Mouse (Mus musculus): ENCODE data around the gene Tufm. TPM values are rescaled to one million over a fixed set of nuclear protein-coding genes. Genes with fewer than 3 reads are reported as not detected.

Tufm gene
- polyA plus RNA-seq, 1 experiment from 2014 or later, result 146 TPM

GRCm38 (mm10) chr7:126471361-126471760 lies 15.8 kb upstream of the Tufm start:
- Histone ChIP-seq H3K27ac (ENCODE audit: low read depth, low read length) (no peak overlapping the region), H3K4me3 (ENCODE audit: low read depth, low read length) (no peak overlapping the region), H3K9ac (ENCODE audit: low read length) (no peak overlapping the region), H3K27me3 (ENCODE audit: control insufficient read depth, insufficient read depth, low read length) (no peaks in the 10 kb centered on the region), H3K4me1 (ENCODE audit: control insufficient read depth, insufficient read depth, low read length) (peaks cover 13% of the 10 kb centered on the region), H3K9me3 (ENCODE audit: control insufficient read depth, low read length) (no peaks in the 10 kb centered on the region), H3K36me3 (ENCODE audit: control insufficient read depth, insufficient read depth, low read length) (peaks cover 19% of the 10 kb centered on the region; the same call in 1 of the 2 replicates), H3K4me2 (no peak overlapping the region)
- no peak for DNase-seq (ENCODE audit: low spot score, missing footprints)
- 96% methylated on average over 5 of the region's 5 CpGs for WGBS
- ATAC-seq (ENCODE audit: low FRiP score), result no peak

- Histone ChIP-seq H3K4me2 (no peak overlapping the region), H3K27ac (ENCODE audit: low read depth, low read length) (no peak overlapping the region), H3K36me3 (ENCODE audit: control insufficient read depth, insufficient read depth, low read length) (peaks cover 17% of the 10 kb centered on the region; the same call in 1 of the 2 replicates), H3K4me3 (ENCODE audit: low read depth, low read length) (no peak overlapping the region), H3K27me3 (ENCODE audit: control insufficient read depth, insufficient read depth, low read length) (no peaks in the 10 kb centered on the region), H3K4me1 (ENCODE audit: control insufficient read depth, insufficient read depth, low read length) (peaks cover 13% of the 10 kb centered on the region), H3K9ac (ENCODE audit: low read length) (no peak overlapping the region), H3K9me3 (ENCODE audit: control insufficient read depth, low read length) (no peaks in the 10 kb centered on the region)
- 80% methylated on average over 4 of the region's 4 CpGs for WGBS
- no peak for ATAC-seq (ENCODE audit: low FRiP score)
- DNase-seq (ENCODE audit: low spot score, missing footprints), result no peak
These were observed 15.3 kb upstream of the Tufm start for GRCm38 (mm10) chr7:126471853-126472252.

- DNase-seq (ENCODE audit: low spot score, missing footprints) (no peak), ATAC-seq (ENCODE audit: low FRiP score) (no peak)
- H3K27me3 ChIP-seq (ENCODE audit: control insufficient read depth, insufficient read depth, low read length), result no peaks in the 10 kb centered on the region
- H3K4me3 ChIP-seq (ENCODE audit: low read depth, low read length), result no peak overlapping the region
- H3K4me1 ChIP-seq (ENCODE audit: control insufficient read depth, insufficient read depth, low read length), result peaks cover 13% of the 10 kb centered on the region
- no peaks in the 10 kb centered on the region for H3K9me3 ChIP-seq (ENCODE audit: control insufficient read depth, low read length)
- H3K4me2 ChIP-seq, result no peak overlapping the region
- no peak overlapping the region for H3K27ac ChIP-seq (ENCODE audit: low read depth, low read length)
- 91% methylated on average over 13 of the region's 13 CpGs for WGBS
- no peak overlapping the region for H3K9ac ChIP-seq (ENCODE audit: low read length)
- peaks cover 13% of the 10 kb centered on the region; the same call in 1 of the 2 replicates for H3K36me3 ChIP-seq (ENCODE audit: control insufficient read depth, insufficient read depth, low read length)
These were observed 14.9 kb upstream of the Tufm start for GRCm38 (mm10) chr7:126472306-126472705.

- no peaks in the 10 kb centered on the region for H3K27me3 ChIP-seq (ENCODE audit: control insufficient read depth, insufficient read depth, low read length)
- H3K9me3 ChIP-seq (ENCODE audit: control insufficient read depth, low read length), result no peaks in the 10 kb centered on the region
- 92% methylated on average over 16 of the region's 16 CpGs for WGBS
- H3K36me3 ChIP-seq (ENCODE audit: control insufficient read depth, insufficient read depth, low read length), result peaks cover 13% of the 10 kb centered on the region; the same call in 1 of the 2 replicates
- no peak for DNase-seq (ENCODE audit: low spot score, missing footprints)
- no peak overlapping the region for H3K27ac ChIP-seq (ENCODE audit: low read depth, low read length)
- peaks cover 13% of the 10 kb centered on the region for H3K4me1 ChIP-seq (ENCODE audit: control insufficient read depth, insufficient read depth, low read length)
- H3K9ac ChIP-seq (ENCODE audit: low read length), result no peak overlapping the region
- H3K4me3 ChIP-seq (ENCODE audit: low read depth, low read length), result no peak overlapping the region
- ATAC-seq (ENCODE audit: low FRiP score), result no peak
- H3K4me2 ChIP-seq, result no peak overlapping the region
These were observed 14.4 kb upstream of the Tufm start for GRCm38 (mm10) chr7:126472713-126473112.

- Histone ChIP-seq H3K4me1 (ENCODE audit: control insufficient read depth, insufficient read depth, low read length) (peaks cover 13% of the 10 kb centered on the region), H3K9ac (ENCODE audit: low read length) (peak overlapping the region; percentile 96), H3K4me3 (ENCODE audit: low read depth, low read length) (peak overlapping the region; percentile 92), H3K36me3 (ENCODE audit: control insufficient read depth, insufficient read depth, low read length) (peaks cover 13% of the 10 kb centered on the region; the same call in 1 of the 2 replicates), H3K27me3 (ENCODE audit: control insufficient read depth, insufficient read depth, low read length) (no peaks in the 10 kb centered on the region), H3K27ac (ENCODE audit: low read depth, low read length) (no peak overlapping the region), H3K9me3 (ENCODE audit: control insufficient read depth, low read length) (no peaks in the 10 kb centered on the region), H3K4me2 (peak overlapping the region; percentile 90)
- DNase-seq (ENCODE audit: low spot score, missing footprints), result no peak
- ATAC-seq (ENCODE audit: low FRiP score), result no peak
- 91% methylated on average over 9 of the region's 9 CpGs for WGBS
These were observed 13.6 kb upstream of the Tufm start for GRCm38 (mm10) chr7:126473470-126474086.

GRCm38 (mm10) chr7:126474486-126474955 lies 12.6 kb upstream of the Tufm start:
- ATAC-seq (ENCODE audit: low FRiP score) (peak; percentile 71), DNase-seq (ENCODE audit: low spot score, missing footprints) (no peak)
- Histone ChIP-seq H3K4me2 (peak overlapping the region; percentile 90), H3K4me3 (ENCODE audit: low read depth, low read length) (peak overlapping the region; percentile 92), H3K4me1 (ENCODE audit: control insufficient read depth, insufficient read depth, low read length) (peaks cover 13% of the 10 kb centered on the region), H3K9ac (ENCODE audit: low read length) (peak overlapping the region; percentile 96), H3K27me3 (ENCODE audit: control insufficient read depth, insufficient read depth, low read length) (no peaks in the 10 kb centered on the region), H3K9me3 (ENCODE audit: control insufficient read depth, low read length) (no peaks in the 10 kb centered on the region), H3K36me3 (ENCODE audit: control insufficient read depth, insufficient read depth, low read length) (peaks cover 7% of the 10 kb centered on the region; the same call in 1 of the 2 replicates), H3K27ac (ENCODE audit: low read depth, low read length) (peak overlapping the region; percentile 90; the same call in 1 of the 2 replicates)
- WGBS, result 2% methylated on average over 26 of the region's 27 CpGs

GRCm38 (mm10) chr7:126474993-126475581 lies 12.1 kb upstream of the Tufm start, which contains the start of gene Sh2b1:
TSS of gene Sh2b1 (minus strand) at chr7:126475424.
- peaks cover 13% of the 10 kb centered on the region for H3K4me1 ChIP-seq (ENCODE audit: control insufficient read depth, insufficient read depth, low read length)
- H3K9me3 ChIP-seq (ENCODE audit: control insufficient read depth, low read length), result no peaks in the 10 kb centered on the region
- WGBS, result under 1% methylated on average over 53 of the region's 53 CpGs
- H3K27me3 ChIP-seq (ENCODE audit: control insufficient read depth, insufficient read depth, low read length), result no peaks in the 10 kb centered on the region
- H3K27ac ChIP-seq (ENCODE audit: low read depth, low read length), result peak within 1 kb of the TSS; percentile 90
- peak; percentile 93 for ATAC-seq (ENCODE audit: low FRiP score)
- peak within 1 kb of the TSS; percentile 90 for H3K4me2 ChIP-seq
- DNase-seq (ENCODE audit: low spot score, missing footprints), result peak; percentile 99
- peaks cover 5% of the 10 kb centered on the region; the same call in 1 of the 2 replicates for H3K36me3 ChIP-seq (ENCODE audit: control insufficient read depth, insufficient read depth, low read length)
- peak within 1 kb of the TSS; percentile 92 for H3K4me3 ChIP-seq (ENCODE audit: low read depth, low read length)
- peak within 1 kb of the TSS; percentile 96 for H3K9ac ChIP-seq (ENCODE audit: low read length)

- WGBS, result 24% methylated on average over 5 of the region's 5 CpGs
- Histone ChIP-seq H3K36me3 (ENCODE audit: control insufficient read depth, insufficient read depth, low read length) (no peaks in the 10 kb centered on the region), H3K9ac (ENCODE audit: low read length) (no peak overlapping the region), H3K4me1 (ENCODE audit: control insufficient read depth, insufficient read depth, low read length) (no peaks in the 10 kb centered on the region), H3K4me3 (ENCODE audit: low read depth, low read length) (no peak overlapping the region), H3K27me3 (ENCODE audit: control insufficient read depth, insufficient read depth, low read length) (no peaks in the 10 kb centered on the region), H3K4me2 (no peak overlapping the region), H3K27ac (ENCODE audit: low read depth, low read length) (no peak overlapping the region), H3K9me3 (ENCODE audit: control insufficient read depth, low read length) (no peaks in the 10 kb centered on the region)
- DNase-seq (ENCODE audit: low spot score, missing footprints), result peak; percentile 84
- ATAC-seq (ENCODE audit: low FRiP score), result no peak
These were observed 5.5 kb upstream of the Tufm start for GRCm38 (mm10) chr7:126481699-126482098.

- H3K36me3 ChIP-seq (ENCODE audit: control insufficient read depth, insufficient read depth, low read length), result no peaks in the 10 kb centered on the region
- no peaks in the 10 kb centered on the region for H3K4me1 ChIP-seq (ENCODE audit: control insufficient read depth, insufficient read depth, low read length)
- H3K4me2 ChIP-seq, result peak overlapping the region; percentile 40
- under 1% methylated on average over 23 of the region's 23 CpGs for WGBS
- ATAC-seq (ENCODE audit: low FRiP score) (peak; percentile 73), DNase-seq (ENCODE audit: low spot score, missing footprints) (peak; percentile 92)
- peak overlapping the region; percentile 17; the same call in 1 of the 2 replicates for H3K4me3 ChIP-seq (ENCODE audit: low read depth, low read length)
- peak overlapping the region; percentile 44 for H3K9ac ChIP-seq (ENCODE audit: low read length)
- no peaks in the 10 kb centered on the region for H3K27me3 ChIP-seq (ENCODE audit: control insufficient read depth, insufficient read depth, low read length)
- H3K27ac ChIP-seq (ENCODE audit: low read depth, low read length), result no peak overlapping the region; the same call in 1 of the 2 replicates
- H3K9me3 ChIP-seq (ENCODE audit: control insufficient read depth, low read length), result no peaks in the 10 kb centered on the region
These were observed 4.7 kb upstream of the Tufm start for GRCm38 (mm10) chr7:126482392-126482871.
